Mouse (Mus musculus) C2C12 (cell line): Measurements from ENCODE around the gene Csnk2a2.

Experiments
- CEBPB ChIP-seq: IDR thresholded peaks from one replicate; pipeline ENCODE4 v1.6.1; 2011; ENCODE audit warnings: low read depth, mild to moderate bottlenecking, control low read depth, moderate library complexity
- CTCF ChIP-seq: IDR thresholded peaks from one replicate; pipeline ENCODE4 v1.5.1; 2011; ENCODE audit not compliant: control insufficient read depth, insufficient read depth, insufficient read length
- MAX ChIP-seq: IDR thresholded peaks from one replicate; pipeline ENCODE4 v1.6.1; 2011; ENCODE audit warnings: mild to moderate bottlenecking, control low read depth
- MYOD1 ChIP-seq: IDR thresholded peaks from one replicate; pipeline ENCODE4 v1.6.1; 2011; ENCODE audit warnings: low read depth; ENCODE audit not compliant: control insufficient read depth, insufficient read length
- MYOG ChIP-seq: IDR thresholded peaks from one replicate; pipeline ENCODE4 v1.6.1; 2011; ENCODE audit not compliant: control insufficient read depth, insufficient read length; ENCODE audit errors: extremely low read depth
- USF1 ChIP-seq: IDR thresholded peaks from one replicate; pipeline ENCODE4 v1.6.1; 2011; ENCODE audit warnings: low read depth, mild to moderate bottlenecking, control low read depth, moderate library complexity

DNA sequence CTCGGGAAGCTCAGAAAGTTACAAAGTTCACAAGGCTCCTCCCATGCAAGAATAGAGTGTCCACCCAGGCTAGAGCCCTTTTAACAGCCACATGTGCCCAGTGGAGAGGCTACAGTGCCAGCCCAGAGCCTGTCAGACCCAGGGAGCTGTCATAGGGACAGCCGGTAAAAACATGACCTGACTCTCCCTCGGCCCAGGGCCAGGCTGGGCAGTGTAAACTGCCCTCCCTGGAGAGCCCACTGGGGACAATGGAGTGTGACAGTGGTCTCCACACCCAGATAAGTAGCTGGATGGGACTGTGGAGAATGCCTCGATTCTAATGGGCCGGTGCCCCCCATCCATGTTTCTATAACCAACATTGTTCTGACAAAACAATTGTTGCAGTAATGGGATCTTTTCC, 80.3 kb downstream of the Csnk2a2 start:
- TF ChIP-seq CTCF (no peak), MAX (no peak), USF1 (no peak), MYOD1 (no peak), MYOG (no peak), CEBPB (no peak)
